Mouse (Mus musculus): ENCODE data around the gene Mark4. TPM values are rescaled to one million over a fixed set of nuclear protein-coding genes. Genes with fewer than 3 reads are reported as not detected.

The Mark4 gene
- polyA plus RNA-seq, 1 experiment from 2014 or later, result 4.5 TPM

GRCm38 (mm10) chr7:19403731-19404296, 54.8 kb downstream of the Mark4 start, which contains the start of gene Klc3:
Klc3 (minus strand) TSS chr7:19404104.
- Histone ChIP-seq H3K36me3 (ENCODE audit: control insufficient read depth, insufficient read depth) (no peaks in the 10 kb centered on the region), H3K9me3 (replicated peaks; ENCODE audit: control insufficient read depth, low read length) (peaks cover 5% of the 10 kb centered on the region), H3K4me2 (ENCODE audit: low read depth, low read length) (peak within 1 kb of the TSS; percentile 99), H3K27me3 (ENCODE audit: control insufficient read depth, insufficient read depth, low read length) (peaks cover 32% of the 10 kb centered on the region), H3K4me3 (ENCODE audit: low read length) (peak within 1 kb of the TSS; percentile 74), H3K27ac (ENCODE audit: low read length) (no peak within 1 kb of the TSS), H3K4me1 (ENCODE audit: control insufficient read depth, insufficient read depth, low read length) (peaks cover 6% of the 10 kb centered on the region), H3K9ac (ENCODE audit: low read length) (peak within 1 kb of the TSS; percentile 73)
- under 1% methylated on average over 62 of the region's 62 CpGs for WGBS
- ATAC-seq (replicated peaks; ENCODE audit: extremely low read depth, insufficient read depth, low FRiP score), result peak; percentile 49

GRCm38 (mm10) chr7:19402535-19403112, 56.0 kb downstream of the Mark4 start:
- Histone ChIP-seq H3K4me2 (ENCODE audit: low read depth, low read length) (no peak overlapping the region), H3K36me3 (ENCODE audit: control insufficient read depth, insufficient read depth) (no peaks in the 10 kb centered on the region), H3K27me3 (ENCODE audit: control insufficient read depth, insufficient read depth, low read length) (peaks cover 32% of the 10 kb centered on the region), H3K9ac (ENCODE audit: low read length) (no peak overlapping the region), H3K4me1 (ENCODE audit: control insufficient read depth, insufficient read depth, low read length) (peaks cover 6% of the 10 kb centered on the region), H3K4me3 (ENCODE audit: low read length) (no peak overlapping the region), H3K9me3 (replicated peaks; ENCODE audit: control insufficient read depth, low read length) (peaks cover 5% of the 10 kb centered on the region), H3K27ac (ENCODE audit: low read length) (no peak overlapping the region)
- no peak for ATAC-seq (replicated peaks; ENCODE audit: extremely low read depth, insufficient read depth, low FRiP score)
- WGBS, result 78% methylated on average over 9 of the region's 9 CpGs

- Histone ChIP-seq H3K27ac (ENCODE audit: low read length) (no peak overlapping the region), H3K36me3 (ENCODE audit: control insufficient read depth, insufficient read depth) (no peaks in the 10 kb centered on the region), H3K4me2 (ENCODE audit: low read depth, low read length) (no peak overlapping the region), H3K9me3 (replicated peaks; ENCODE audit: control insufficient read depth, low read length) (peaks cover 5% of the 10 kb centered on the region), H3K4me3 (ENCODE audit: low read length) (no peak overlapping the region), H3K9ac (ENCODE audit: low read length) (no peak overlapping the region), H3K27me3 (ENCODE audit: control insufficient read depth, insufficient read depth, low read length) (peaks cover 32% of the 10 kb centered on the region), H3K4me1 (ENCODE audit: control insufficient read depth, insufficient read depth, low read length) (peaks cover 6% of the 10 kb centered on the region)
- 78% methylated on average over 4 of the region's 4 CpGs for WGBS
- ATAC-seq (replicated peaks; ENCODE audit: extremely low read depth, insufficient read depth, low FRiP score), result no peak
Observed at GRCm38 (mm10) chr7:19400946-19401345, 57.7 kb downstream of the Mark4 start.

- Histone ChIP-seq H3K4me3 (ENCODE audit: low read length) (peak overlapping the region; percentile 46), H3K36me3 (ENCODE audit: control insufficient read depth, insufficient read depth) (peaks cover 4% of the 10 kb centered on the region), H3K27ac (ENCODE audit: low read length) (no peak overlapping the region), H3K4me2 (ENCODE audit: low read depth, low read length) (peak overlapping the region; percentile 73), H3K4me1 (ENCODE audit: control insufficient read depth, insufficient read depth, low read length) (peaks cover 3% of the 10 kb centered on the region), H3K27me3 (ENCODE audit: control insufficient read depth, insufficient read depth, low read length) (peaks cover 28% of the 10 kb centered on the region), H3K9me3 (replicated peaks; ENCODE audit: control insufficient read depth, low read length) (peaks cover 5% of the 10 kb centered on the region), H3K9ac (ENCODE audit: low read length) (peak overlapping the region; percentile 62)
- 2% methylated on average over 26 of the region's 27 CpGs for WGBS
- peak; percentile 47 for ATAC-seq (replicated peaks; ENCODE audit: extremely low read depth, insufficient read depth, low FRiP score)
Observed at GRCm38 (mm10) chr7:19399496-19400280, 58.9 kb downstream of the Mark4 start.

GRCm38 (mm10) chr7:19394484-19394883, 64.1 kb downstream of the Mark4 start:
- H3K9me3 ChIP-seq (replicated peaks; ENCODE audit: control insufficient read depth, low read length), result no peaks in the 10 kb centered on the region
- H3K36me3 ChIP-seq (ENCODE audit: control insufficient read depth, insufficient read depth), result peaks cover 45% of the 10 kb centered on the region
- ATAC-seq (replicated peaks; ENCODE audit: extremely low read depth, insufficient read depth, low FRiP score), result no peak
- no peak overlapping the region for H3K4me2 ChIP-seq (ENCODE audit: low read depth, low read length)
- no peak overlapping the region for H3K4me3 ChIP-seq (ENCODE audit: low read length)
- no peaks in the 10 kb centered on the region for H3K27me3 ChIP-seq (ENCODE audit: control insufficient read depth, insufficient read depth, low read length)
- no peaks in the 10 kb centered on the region for H3K4me1 ChIP-seq (ENCODE audit: control insufficient read depth, insufficient read depth, low read length)
- H3K9ac ChIP-seq (ENCODE audit: low read length), result no peak overlapping the region
- no peak overlapping the region for H3K27ac ChIP-seq (ENCODE audit: low read length)
- WGBS, result 86% methylated on average over 8 of the region's 8 CpGs

- H3K4me3 ChIP-seq (ENCODE audit: low read length), result no peak overlapping the region
- H3K9ac ChIP-seq (ENCODE audit: low read length), result no peak overlapping the region
- peaks cover 61% of the 10 kb centered on the region for H3K36me3 ChIP-seq (ENCODE audit: control insufficient read depth, insufficient read depth)
- H3K9me3 ChIP-seq (replicated peaks; ENCODE audit: control insufficient read depth, low read length), result no peaks in the 10 kb centered on the region
- no peak for ATAC-seq (replicated peaks; ENCODE audit: extremely low read depth, insufficient read depth, low FRiP score)
- 68% methylated on average over 9 of the region's 10 CpGs for WGBS
- H3K4me2 ChIP-seq (ENCODE audit: low read depth, low read length), result no peak overlapping the region
- H3K27ac ChIP-seq (ENCODE audit: low read length), result no peak overlapping the region
- no peaks in the 10 kb centered on the region for H3K27me3 ChIP-seq (ENCODE audit: control insufficient read depth, insufficient read depth, low read length)
- no peaks in the 10 kb centered on the region for H3K4me1 ChIP-seq (ENCODE audit: control insufficient read depth, insufficient read depth, low read length)
Observed at GRCm38 (mm10) chr7:19388699-19389413, 69.8 kb downstream of the Mark4 start.

GRCm38 (mm10) chr7:19383708-19384107, 74.9 kb downstream of the Mark4 start:
- WGBS, result 85% methylated on average over 9 of the region's 9 CpGs
- Histone ChIP-seq H3K36me3 (ENCODE audit: control insufficient read depth, insufficient read depth) (peaks cover 31% of the 10 kb centered on the region), H3K4me3 (ENCODE audit: low read length) (no peak overlapping the region)

GRCm38 (mm10) chr7:19382166-19382541, 76.5 kb downstream of the Mark4 start:
- H3K27me3 ChIP-seq (ENCODE audit: control insufficient read depth, insufficient read depth, low read length), result no peaks in the 10 kb centered on the region
- peak; percentile 34 for ATAC-seq (replicated peaks; ENCODE audit: extremely low read depth, insufficient read depth, low FRiP score)
- H3K4me2 ChIP-seq (ENCODE audit: low read depth, low read length), result peak overlapping the region; percentile 84
- H3K4me1 ChIP-seq (ENCODE audit: control insufficient read depth, insufficient read depth, low read length), result peaks cover 17% of the 10 kb centered on the region
- peak overlapping the region; percentile 84 for H3K9ac ChIP-seq (ENCODE audit: low read length)
- peaks cover 25% of the 10 kb centered on the region for H3K36me3 ChIP-seq (ENCODE audit: control insufficient read depth, insufficient read depth)
- peak overlapping the region; percentile 41; the same call in 1 of the 2 replicates for H3K27ac ChIP-seq (ENCODE audit: low read length)
- H3K4me3 ChIP-seq (ENCODE audit: low read length), result peak overlapping the region; percentile 91
- WGBS, result under 1% methylated on average over 29 of the region's 37 CpGs
- H3K9me3 ChIP-seq (replicated peaks; ENCODE audit: control insufficient read depth, low read length), result no peaks in the 10 kb centered on the region

More at GRCm38 (mm10) chr7:19383708-19384107, 74.9 kb downstream of the Mark4 start:
- Histone ChIP-seq H3K27me3 (ENCODE audit: control insufficient read depth, insufficient read depth, low read length) (no peaks in the 10 kb centered on the region), H3K4me2 (ENCODE audit: low read depth, low read length) (no peak overlapping the region), H3K27ac (ENCODE audit: low read length) (no peak overlapping the region), H3K9ac (ENCODE audit: low read length) (no peak overlapping the region), H3K4me1 (ENCODE audit: control insufficient read depth, insufficient read depth, low read length) (peaks cover 7% of the 10 kb centered on the region), H3K9me3 (replicated peaks; ENCODE audit: control insufficient read depth, low read length) (no peaks in the 10 kb centered on the region)
- ATAC-seq (replicated peaks; ENCODE audit: extremely low read depth, insufficient read depth, low FRiP score), result no peak
